Mouse (Mus musculus) granulocyte monocyte progenitor cell, adult 5-6 weeks (primary cell): ENCODE results near the gene C1qtnf4. TPM values are rescaled to one million over a fixed set of nuclear protein-coding genes. Genes with fewer than 3 reads are reported as not detected.
"Not testable (repeated sequence)": the region's sequence is repeated elsewhere in the genome, so short reads cannot be mapped to it uniquely, and the experiment has no call there.

Experiments used
- ATAC-seq: replicated peaks from 2 replicates; pipeline ENCODE4 v1.8.0; 2016; ENCODE audit warnings: mild to moderate bottlenecking, moderate TSS enrichment, inconsistent platforms; ENCODE audit not compliant: poor library complexity, severe bottlenecking
- total RNA-seq, 2 experiments: library from RNA; stranded (forward) in 1 of 2; stranded (reverse) in 1 of 2; fragments of 200-712, 200-1000 nt in 1 of 2; fragments of >200 nt in 1 of 2; fragmentation: Nextera tagmentation in 1 of 2; gene quantifications; 2 replicates each; pipeline ENCODE4 v1.2.3; 2014 to 2017

Gene C1qtnf4
- total RNA-seq, 2 experiments from 2014 or later, result not detected

DNA sequence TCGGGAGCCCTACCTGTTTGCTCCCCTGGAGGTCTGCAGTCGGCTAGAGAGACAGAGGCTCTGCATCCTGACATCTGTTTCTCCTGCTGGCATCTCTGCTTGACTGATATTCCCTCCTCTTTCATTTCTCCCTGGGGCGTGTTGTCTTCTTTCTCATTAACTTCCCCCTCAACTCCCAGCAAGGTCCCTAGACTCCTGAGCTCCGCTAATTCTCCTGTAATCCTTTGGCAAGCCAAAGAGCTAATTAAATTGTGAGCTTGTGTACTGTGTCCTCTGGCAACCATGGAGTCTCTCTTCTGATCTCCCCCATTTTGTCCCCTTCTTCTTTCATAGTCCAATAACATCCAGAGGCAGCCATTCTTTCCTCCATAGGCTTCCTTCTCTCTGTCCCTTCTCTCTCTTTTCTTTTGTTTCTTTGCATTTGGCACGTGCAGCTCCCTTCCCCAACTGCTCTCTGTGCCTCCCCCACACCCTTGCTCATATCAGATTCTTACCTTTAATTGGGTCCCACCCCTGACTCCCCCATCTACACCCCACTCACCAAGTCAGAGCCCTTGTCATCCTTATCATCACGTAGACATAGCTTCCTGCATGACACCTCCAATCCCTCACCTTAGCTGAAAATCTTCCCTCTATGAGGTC is 5.4 kb upstream of the C1qtnf4 start:
- ATAC-seq, result no peak

DNA sequence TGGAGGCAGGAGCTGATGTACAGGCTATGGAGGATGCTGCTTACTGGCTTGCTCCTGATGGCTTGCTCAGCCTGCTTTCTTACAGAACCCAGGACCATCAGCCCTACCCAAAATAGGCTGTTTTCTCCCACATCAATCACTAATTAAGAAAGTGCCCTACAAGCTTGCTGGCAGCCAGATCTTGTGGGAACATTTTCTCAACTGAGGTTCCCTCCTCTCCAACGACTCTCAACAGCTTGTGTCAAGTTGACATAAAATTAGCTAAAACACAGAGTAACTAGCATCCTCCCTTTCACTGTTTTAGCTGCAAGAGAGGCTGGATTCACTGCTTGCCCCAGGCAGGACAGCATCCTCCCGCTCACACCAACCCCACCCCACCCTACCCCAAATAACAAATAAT is 3.8 kb upstream of the C1qtnf4 start:
- no peak for ATAC-seq

- ATAC-seq, result no peak
These were observed 776 bp downstream of the C1qtnf4 start for GRCm38 (mm10) chr2:90886436-90886835.

GRCm38 (mm10) chr2:90887627-90888026 is 2.0 kb downstream of the C1qtnf4 start:
- no peak for ATAC-seq

GRCm38 (mm10) chr2:90889550-90890548 is 4.2 kb downstream of the C1qtnf4 start:
- ATAC-seq, result peak; percentile 49

DNA sequence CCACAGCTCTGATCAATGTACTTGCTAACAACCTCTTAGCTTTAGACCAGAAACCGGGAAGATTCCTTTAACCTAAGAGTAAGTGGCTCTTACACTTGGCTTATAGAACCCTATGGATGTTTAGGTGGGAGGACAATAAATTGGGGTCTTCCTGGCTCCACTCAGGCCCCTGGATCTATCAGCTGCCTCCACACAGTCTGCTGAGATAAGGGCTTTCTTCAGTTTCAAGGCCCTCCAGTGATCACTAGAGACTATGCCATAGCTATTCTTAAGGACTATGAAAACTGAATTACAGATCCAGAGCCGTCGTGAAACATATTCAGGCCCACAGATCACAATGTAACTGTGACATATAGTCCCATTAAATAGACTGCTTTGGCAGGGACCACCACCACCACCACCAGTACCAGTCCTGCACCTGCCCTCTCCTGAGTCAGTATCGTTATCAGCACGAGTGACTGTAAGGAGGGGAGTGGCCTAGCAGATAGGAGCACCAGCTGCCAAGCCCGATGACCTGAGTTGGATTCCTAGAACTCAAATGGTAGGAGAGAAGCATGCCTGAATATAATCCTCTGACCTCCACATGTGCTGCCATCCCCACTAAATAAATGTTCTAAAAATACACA is 8.1 kb downstream of the C1qtnf4 start:
- no peak for ATAC-seq

GRCm38 (mm10) chr2:90894299-90894677 is 8.6 kb downstream of the C1qtnf4 start:
- not testable (repeated sequence) for ATAC-seq

- peak; percentile 80 for ATAC-seq
These were observed 17.7 kb downstream of the C1qtnf4 start for GRCm38 (mm10) chr2:90903398-90903797.

DNA sequence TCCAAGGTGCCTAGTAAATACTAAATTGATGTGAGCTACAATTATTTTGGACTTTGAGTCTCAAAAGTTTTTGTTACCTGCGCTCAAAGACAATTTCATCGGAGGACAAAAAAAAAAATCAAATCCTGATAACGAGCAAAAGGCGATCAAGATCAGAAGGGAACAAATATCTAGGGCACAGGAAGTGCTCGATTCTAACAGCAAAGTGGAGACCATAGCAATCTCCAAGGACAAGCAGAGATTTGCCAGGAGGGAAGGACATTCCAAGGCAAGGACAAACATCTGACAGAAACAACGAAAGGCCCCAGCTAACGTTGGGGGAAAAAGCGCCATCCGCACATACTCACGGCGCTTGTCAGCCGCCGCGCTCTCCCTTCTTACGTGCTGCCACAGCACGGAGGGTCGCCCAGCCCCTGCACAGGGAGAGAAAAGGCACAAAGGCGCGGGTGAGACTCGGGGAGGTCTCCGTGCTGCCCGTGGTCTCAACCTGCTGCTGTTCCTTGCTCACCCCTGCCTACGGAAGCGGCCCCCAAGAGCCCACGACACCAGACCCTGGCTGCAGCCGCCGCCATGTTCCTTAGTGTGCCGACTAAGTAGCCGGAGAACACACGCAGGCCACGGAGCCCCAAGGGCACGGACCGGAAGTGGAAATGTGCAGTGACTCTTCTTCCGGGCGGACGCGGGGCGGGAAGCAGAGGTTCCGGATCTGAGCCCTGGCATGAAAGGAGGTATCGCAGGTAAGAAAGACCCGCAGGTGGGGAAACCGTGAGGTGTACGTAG is 18.6 kb downstream of the C1qtnf4 start, which contains the start of the genes Kbtbd4 and Ndufs3:
Gene Kbtbd4 (plus strand): TSS at position 665 of the 780 bp plus-strand sequence.
Gene Ndufs3 (minus strand): TSS at position 752 of the 780 bp plus-strand sequence.
- peak; percentile 92 for ATAC-seq

DNA sequence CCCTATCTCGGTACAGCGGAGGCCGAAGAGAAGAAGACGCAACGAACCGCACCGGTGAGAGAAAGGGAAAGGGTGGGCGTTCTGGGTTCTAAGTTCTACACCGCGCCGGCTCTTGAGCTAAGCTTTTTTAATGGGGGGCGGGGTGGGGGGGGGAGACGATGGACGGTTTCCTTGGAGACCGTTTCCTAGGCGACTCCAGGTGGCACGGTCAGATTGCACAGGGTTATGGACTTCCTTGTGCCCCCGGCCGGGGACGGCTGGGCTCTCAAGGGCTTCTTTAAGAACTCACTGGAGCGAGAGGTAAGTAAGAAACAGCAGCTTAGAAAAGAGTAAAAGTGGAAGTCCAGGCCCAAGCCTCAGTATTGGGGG is 19.2 kb downstream of the C1qtnf4 start:
- ATAC-seq, result peak; percentile 34; the same call in 1 of the 2 replicates

DNA sequence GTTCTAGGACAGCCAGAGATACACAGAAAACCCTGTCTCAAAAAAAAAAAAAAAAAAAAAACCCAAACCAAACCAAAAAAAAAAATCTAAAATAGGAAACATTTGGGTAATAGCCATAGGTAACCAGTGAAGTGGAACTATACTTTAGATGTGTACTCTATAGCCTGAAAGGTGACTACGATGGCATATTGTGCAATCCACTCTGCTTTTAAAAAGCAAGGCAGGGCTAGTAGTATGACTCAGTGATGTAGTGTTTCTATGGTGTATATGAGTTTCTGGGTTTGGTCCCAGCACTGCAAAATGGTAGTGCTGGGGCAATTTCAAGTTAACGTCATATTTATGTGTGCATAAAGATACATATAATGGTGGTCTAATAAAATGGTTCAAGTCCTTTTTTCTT is 21.1 kb downstream of the C1qtnf4 start:
- ATAC-seq, result no peak

DNA sequence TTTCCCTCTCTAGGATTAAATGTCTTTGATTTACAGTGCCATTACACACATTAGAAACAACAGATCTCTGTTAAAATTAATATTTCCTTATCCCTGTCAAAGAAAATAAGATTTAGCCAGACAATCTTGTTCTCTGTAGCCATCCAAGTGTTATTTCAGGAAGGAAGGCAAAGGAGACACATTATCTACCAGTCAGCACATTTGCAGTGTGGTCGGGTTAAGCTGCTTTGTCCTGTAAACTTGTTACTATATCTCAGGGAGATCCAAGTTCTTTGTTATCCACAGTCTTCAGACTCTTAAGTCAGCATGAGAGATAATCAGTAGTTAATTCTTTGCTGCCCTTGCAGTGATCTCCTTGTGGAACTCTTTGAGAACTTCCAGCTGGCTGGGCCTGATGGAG is 25.2 kb downstream of the C1qtnf4 start:
- no peak for ATAC-seq

GRCm38 (mm10) chr2:90911668-90912067 is 26.0 kb downstream of the C1qtnf4 start:
- ATAC-seq, result no peak

GRCm38 (mm10) chr2:90913671-90914070 is 28.0 kb downstream of the C1qtnf4 start:
- no peak for ATAC-seq

GRCm38 (mm10) chr2:90915516-90915915 is 29.9 kb downstream of the C1qtnf4 start:
- ATAC-seq, result no peak

DNA sequence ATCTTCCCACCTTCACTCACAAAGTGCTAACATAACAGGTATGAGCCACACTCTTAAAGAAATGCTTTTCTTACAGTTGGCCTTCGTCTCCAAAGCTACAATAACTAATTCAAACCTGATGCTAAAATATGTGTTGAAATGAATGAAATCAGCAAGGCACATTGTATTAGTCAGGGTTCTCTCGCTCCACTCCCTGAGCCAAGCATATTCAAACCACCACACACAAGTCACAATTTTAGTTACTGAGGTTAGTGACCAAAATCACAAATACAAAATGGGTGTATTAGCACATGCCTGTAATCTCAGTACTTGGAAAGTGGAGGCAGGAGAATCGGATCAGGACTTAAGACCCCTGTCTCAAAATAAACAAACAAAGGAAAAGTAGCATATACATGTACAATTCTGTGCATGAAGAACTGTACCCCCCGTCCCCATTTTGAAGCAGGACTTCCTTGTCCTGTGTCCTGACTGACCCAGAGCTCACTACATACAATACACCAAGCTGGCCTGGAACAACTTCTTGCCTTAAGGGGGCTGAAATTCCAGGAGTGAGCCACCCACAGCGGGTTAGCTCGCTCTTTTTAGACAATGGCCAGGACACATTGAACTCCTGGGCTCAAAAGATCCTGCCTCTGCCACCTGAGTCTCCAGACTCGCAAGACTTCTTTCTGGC is 31.0 kb downstream of the C1qtnf4 start:
- ATAC-seq, result 0 out of 2 replicates have a peak, but pooled peaks have one; percentile 17

DNA sequence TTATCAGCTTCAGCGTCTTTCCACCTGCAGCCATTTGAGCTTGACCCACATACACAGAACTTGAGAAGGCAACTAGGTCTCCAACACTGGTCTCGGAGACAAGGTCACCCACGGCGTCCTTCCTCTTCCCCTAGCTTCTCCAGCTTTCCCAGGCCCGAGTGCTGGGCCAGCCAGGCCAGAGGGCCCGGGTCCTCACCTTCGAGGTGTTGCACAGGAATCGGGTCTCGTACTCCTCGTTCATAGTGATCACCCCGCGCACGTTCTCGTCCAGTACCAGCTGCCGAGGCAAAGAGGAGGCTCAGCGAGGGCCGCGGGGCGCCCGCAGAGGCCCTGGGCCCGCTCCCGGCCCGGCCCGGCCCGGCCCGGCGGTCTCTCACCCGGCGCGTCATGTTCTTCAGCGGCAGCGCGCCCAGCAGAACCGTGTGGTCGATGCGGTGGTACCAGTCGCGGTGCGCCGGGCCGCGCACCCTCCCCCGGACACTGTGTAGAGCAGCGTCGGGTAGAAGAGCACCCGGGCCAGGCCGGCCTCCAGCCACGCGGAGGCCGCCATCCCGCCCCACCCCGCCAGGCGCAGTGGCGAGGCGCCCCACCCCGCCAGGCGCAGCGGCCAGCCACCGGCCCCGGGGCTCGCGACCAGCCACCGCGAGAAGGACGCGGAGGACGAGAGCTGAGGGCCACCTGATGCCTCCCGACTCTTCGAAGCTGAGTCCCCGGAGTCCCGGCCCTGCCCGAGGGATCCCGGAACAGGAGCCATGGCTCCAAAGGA is 31.8 kb downstream of the C1qtnf4 start:
- peak; percentile 81 for ATAC-seq

GRCm38 (mm10) chr2:90917999-90918698 is 32.5 kb downstream of the C1qtnf4 start:
- ATAC-seq, result peak; percentile 61
